ENCODE assay signal across 12 mouse cellular contexts in the genomic region with DNA sequence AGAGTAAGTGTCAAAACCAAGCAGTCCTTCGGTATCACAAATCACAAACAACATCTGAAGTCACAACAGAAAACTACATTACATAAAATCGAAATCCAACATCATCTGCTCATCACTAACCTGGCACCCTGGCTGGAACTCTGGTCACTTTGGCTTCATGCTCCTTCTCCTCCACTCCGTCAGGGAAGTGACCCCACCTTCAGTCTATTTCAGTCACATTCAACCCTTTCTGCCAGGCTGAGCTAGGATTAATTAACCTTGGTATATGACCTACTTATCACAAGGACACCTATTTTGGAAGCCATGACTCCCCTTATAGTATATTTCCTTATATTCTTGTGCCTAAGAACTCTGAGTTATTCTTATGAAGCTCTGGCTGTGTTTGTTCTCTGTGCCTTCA.
"Had no signal": no experiment of that assay in that cellular context is flagged by ENCODE, and none has a peak within 500 bp of the region (broad histone marks: within the 10 kb centered on the region; RNA-seq: fewer than 3 reads in every experiment).

No protein-coding gene starts in this region.

- H3K9me3 ChIP-seq: limb, embryonic 12.5 days; liver, embryonic 13.5 days; lung, embryonic 15.5 days; midbrain, embryonic 12.5 days; stomach, embryonic 15.5 days had no signal

- ATAC-seq: liver, postnatal 0 days; midbrain, embryonic 16.5 days had no signal

- H3K4me2 ChIP-seq: limb, embryonic 12.5 days; liver, embryonic 13.5 days; lung, embryonic 15.5 days; midbrain, embryonic 12.5 days; stomach, embryonic 15.5 days had no signal

- H3K9ac ChIP-seq: limb, embryonic 12.5 days; liver, embryonic 13.5 days; liver, postnatal 0 days; lung, embryonic 15.5 days; midbrain, embryonic 12.5 days; stomach, embryonic 15.5 days had no signal

- DNase-seq: kidney, postnatal 25 days; liver; liver, embryonic 13.5 days; liver, postnatal 0 days; right cerebral cortex, postnatal 14 days; thymus, adult 2 months; thymus, postnatal 25 days had no signal

- H3K4me1 ChIP-seq: limb, embryonic 12.5 days; liver, embryonic 13.5 days; lung, embryonic 15.5 days; midbrain, embryonic 12.5 days; stomach, embryonic 15.5 days had no signal

- H3K4me3 ChIP-seq: limb, embryonic 12.5 days; liver, embryonic 13.5 days; lung, embryonic 15.5 days; midbrain, embryonic 12.5 days; stomach, embryonic 15.5 days had no signal

- H3K27me3 ChIP-seq: limb, embryonic 12.5 days; liver, embryonic 13.5 days; lung, embryonic 15.5 days; midbrain, embryonic 12.5 days; stomach, embryonic 15.5 days had no signal

- H3K36me3 ChIP-seq: limb, embryonic 12.5 days; liver, embryonic 13.5 days; lung, embryonic 15.5 days; midbrain, embryonic 12.5 days; stomach, embryonic 15.5 days had no signal

- H3K27ac ChIP-seq: limb, embryonic 12.5 days; liver, embryonic 13.5 days; lung, embryonic 15.5 days; midbrain, embryonic 12.5 days; stomach, embryonic 15.5 days had no signal
